Mouse (Mus musculus): ENCODE results near the gene Sept9. TPM values are rescaled to one million over a fixed set of nuclear protein-coding genes. Genes with fewer than 3 reads are reported as not detected.

The Sept9 gene
- total RNA-seq, 2 experiments from 2014 or later, result 65.0 to 69.0 TPM

DNA sequence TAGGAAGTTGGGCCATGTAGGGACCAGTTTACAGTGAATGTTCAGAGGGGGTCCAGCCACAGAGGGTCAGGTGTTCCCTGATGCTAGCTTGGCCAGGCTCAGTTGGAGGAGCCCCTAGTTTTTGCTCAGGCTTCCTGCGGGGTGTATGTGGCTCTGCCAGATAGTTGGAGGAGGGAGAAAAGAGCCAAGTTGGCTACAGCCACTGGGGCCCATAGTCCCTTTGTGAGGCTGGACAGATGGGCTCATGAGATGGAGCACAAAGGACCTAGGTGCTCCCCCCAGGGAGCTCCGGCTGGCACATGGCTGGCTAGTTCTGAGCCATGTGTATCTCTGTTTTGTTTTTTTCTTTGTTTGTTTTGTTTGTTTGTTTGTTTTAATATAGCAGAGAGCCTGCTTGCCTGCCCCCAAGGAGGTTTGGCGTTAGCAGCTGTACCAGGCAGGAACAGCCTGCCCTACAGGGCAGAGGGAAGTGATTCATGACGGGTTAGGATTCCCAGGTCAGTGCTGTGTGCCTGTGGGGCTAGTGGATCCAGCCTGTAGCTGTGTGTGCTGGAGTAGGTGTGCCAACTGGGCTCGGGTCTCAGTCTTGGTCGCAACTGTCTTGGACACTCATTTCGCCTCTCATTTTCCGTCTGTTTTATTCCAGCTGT lies 69.7 kb downstream of the Sept9 start:
- no peak for DNase-seq (ENCODE audit: extremely low spot score in 1 of 2, low spot score in 2 of 2)
- intact Hi-C loops (cut with DNase I), result no loop called here

DNA sequence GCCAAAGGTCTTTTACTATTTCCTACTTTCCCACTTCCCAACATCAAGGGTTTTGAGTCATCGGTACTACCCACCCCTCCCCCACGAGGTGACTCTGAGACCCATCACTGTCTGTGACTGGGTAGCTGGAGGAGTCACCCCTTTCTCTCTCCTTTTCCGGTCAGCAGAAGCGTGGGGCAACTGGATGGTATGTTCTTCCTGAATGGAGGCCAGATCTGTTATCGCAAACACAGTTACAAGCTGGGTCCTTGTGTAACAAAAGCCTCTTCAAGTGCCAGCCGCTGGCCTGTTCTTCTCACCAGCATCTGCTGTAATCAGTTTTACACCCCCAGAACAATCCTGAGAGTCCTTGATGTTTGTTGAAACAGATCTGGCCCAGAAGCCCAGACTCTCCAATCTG lies 70.5 kb downstream of the Sept9 start:
- intact Hi-C loops (cut with DNase I), result no loop called here

DNA sequence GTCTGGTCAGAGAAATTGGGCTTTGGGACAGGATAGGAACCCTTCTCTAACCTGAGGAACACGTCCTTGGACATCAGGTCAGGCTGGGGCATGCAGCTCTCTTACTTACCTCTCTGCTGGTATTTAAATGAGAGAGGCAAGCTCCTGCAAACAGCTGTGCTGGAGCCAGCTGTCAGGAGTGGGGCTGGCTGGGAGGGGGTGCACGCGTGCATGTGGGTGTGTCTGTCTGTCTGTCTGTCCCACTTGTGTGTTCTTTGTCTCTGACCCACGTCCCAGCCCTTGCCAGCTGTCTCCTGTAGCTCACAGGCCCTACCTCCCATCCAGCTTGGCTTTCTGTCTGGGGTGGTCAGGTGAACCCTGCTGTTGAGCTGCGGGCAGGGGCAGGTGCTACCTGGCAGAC lies 75.5 kb downstream of the Sept9 start:
- DNase-seq (ENCODE audit: extremely low spot score in 1 of 2, low spot score in 2 of 2), result no peak
- intact Hi-C loops (cut with DNase I), result no loop called here

More for the DNA sequence above, 70.5 kb downstream of the Sept9 start:
- no peak for DNase-seq (ENCODE audit: extremely low spot score in 1 of 2, low spot score in 2 of 2)

DNA sequence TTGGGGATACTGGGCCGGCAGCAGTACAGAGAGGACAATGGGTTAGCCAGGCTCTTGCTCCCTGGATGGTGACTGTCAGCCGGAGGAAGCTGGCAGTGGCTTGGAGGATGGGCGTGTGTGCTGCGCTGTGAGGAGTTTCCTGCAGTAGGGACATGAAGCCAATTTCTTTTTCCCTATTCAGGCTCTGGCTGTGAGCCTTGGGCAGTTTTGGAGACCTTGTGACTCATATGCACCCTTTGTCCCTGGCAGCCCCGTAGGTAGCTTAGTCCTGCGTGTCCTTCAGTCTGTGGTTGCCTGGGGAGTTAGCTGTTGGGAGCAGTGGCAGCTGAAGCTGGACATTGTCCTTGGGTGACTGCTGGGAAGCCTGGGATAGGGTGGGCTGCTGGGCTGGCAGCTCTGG lies 76.5 kb downstream of the Sept9 start:
- DNase-seq (ENCODE audit: extremely low spot score in 1 of 2, low spot score in 2 of 2), result peak in 1 of 2 experiments; percentile 32
- intact Hi-C loops (cut with DNase I), result no loop called here

DNA sequence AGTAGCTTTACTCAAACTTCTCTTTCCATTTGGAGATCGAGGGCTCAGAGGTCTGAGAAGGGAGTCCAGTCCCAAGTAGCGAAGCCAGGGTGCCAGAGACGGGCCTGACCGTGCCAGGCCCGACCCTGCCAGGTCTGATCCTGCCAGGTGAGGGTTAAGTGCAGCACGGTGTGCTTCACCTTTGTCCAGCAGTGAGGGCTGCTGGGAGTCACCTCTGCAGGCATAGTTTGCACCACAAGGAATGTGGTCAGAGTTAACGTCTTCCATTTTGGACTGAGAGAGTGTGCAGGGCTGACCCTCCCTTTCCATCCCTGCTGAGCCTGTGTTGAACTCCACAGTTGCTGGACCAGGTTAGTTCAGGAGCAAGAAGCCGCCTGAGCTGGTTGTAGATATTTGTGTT lies 77.5 kb downstream of the Sept9 start:
- intact Hi-C loops (cut with DNase I), result no loop called here
- DNase-seq (ENCODE audit: extremely low spot score in 1 of 2, low spot score in 2 of 2), result no peak

DNA sequence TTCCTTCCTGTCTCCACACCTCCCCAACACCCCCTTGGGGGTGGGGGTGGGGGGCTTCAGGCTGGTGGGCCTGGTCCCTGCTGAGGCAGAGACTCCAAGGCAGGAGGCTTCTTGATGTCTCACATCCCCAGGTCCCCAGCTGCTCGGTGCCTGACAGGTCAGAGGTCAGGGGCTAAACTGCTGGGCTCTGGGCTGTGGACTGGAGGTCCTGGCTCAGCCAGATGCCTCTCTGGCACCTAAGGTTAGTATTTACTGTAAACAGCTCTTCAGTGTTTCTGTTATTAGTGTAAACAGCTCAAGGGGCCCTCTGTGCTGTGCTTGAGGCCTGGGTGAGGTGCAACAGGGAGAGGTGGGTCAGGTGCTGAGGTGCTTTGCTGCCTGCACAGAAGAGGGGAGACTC lies 78.7 kb downstream of the Sept9 start:
- DNase-seq (ENCODE audit: extremely low spot score in 1 of 2, low spot score in 2 of 2), result no peak
- intact Hi-C loops (cut with DNase I), result no loop called here

DNA sequence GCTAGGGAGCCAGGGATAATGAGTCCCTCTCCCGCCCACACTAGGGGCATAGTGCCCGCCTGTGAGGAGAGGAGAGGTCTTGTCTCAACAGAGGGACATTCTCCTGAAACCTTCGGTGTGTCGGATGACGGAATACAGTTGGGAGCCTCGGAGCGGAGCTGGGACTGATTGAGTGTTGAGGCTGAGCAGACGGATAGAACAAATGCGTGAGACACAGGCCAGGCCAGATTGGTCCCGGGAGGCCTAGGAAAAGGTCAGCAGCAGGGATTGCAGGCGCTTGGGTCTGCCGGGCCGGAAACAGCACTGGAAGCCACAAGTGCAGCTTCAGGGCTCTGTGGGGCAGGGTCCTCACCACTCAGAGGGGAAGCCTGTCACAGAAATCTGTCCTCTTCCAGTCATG lies 79.1 kb downstream of the Sept9 start:
- DNase-seq (ENCODE audit: extremely low spot score in 1 of 2, low spot score in 2 of 2), result no peak
- intact Hi-C loops (cut with DNase I), result no loop called here

DNA sequence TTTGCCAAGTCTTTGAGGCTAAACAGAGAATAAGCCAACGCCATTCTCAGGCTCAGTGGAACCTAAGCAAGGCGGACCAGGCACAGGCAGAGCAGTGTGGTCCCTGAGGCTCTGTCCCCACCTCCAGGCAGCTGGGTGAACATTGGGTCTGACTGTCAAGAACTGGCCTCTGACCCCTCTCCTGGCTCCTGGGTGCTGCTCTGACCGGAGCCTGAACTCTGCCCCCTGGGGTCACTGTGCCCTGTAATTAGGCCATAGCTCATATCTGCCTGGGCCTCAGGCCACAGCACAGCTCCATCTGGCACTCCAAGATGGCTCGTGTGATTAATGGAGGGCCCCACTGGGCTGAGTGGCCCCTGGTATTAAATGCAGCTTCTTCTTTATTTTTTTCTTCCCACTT lies 80.5 kb downstream of the Sept9 start:
- intact Hi-C loops (cut with DNase I), result no loop called here
- DNase-seq (ENCODE audit: extremely low spot score in 1 of 2, low spot score in 2 of 2), result no peak

DNA sequence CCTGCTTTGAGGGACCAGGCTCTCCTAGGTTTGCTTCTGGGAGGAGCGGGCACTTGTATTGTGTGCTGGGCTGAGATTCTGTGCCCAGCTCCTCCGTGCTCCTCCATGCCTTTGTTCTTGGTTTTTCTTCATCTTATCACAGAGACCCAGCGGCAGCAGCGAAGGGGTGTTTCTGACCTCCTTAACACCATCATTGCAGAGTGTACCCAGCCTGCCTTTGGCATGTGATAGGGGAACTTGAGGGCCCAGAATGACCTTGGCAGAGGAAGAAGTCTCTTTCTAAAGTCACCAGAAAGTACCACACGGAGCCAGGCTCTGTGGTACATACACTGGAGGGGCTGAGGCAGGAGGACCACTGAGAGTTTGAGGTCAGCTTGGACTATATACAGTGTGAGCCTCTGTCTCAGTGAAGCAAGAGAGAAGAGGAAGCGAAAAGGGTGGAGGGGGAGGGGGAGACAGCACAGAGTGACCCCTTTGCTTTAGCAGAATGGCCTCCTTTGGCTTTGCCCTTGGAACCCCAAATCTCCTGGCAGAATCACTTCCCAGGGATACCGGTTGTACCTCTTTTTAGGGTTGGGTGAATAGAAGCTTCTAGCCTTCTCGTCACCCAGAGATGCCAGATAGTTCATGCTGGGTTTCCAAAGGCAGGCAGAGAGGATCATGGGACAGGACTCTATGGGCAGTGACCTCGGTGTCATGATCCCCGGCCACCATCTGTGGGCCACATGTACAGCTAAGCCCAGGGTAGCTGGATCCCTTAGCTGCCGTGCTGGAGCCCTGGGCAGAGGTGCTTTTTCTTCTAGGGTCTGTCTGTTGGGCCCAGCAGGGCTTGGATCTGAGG lies 83.8 kb downstream of the Sept9 start:
- no peak for DNase-seq (ENCODE audit: extremely low spot score in 1 of 2, low spot score in 2 of 2)
- intact Hi-C loops (cut with DNase I), result no loop called here

DNA sequence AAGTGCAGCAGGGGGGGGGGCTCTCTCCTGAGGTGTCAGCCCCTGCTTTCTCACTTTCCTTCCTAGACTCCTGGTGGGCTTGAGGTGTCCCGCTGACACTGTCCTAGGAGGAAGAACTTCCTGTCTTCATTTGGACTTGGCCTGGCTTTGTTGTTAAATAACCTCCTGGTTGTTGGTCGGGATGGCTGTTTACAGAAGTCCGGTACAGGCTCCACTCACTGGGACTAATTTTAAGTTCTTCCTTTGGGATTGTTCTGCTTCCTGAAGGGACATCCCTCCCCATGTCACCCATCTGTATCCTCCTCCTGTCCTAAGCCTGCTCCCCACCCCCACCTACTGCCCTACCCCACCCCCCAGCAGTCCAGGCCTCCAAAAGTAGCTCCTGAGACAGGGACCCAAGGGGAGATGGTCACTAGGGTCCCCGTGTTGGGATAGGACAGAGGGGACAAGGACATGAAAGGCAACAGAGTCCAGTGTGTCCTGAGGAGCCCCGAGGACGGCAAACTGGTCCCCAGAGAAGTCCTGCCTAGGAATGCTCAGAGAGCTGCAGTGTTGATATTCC lies 84.5 kb downstream of the Sept9 start:
- DNase-seq (ENCODE audit: extremely low spot score in 1 of 2, low spot score in 2 of 2), result no peak
- intact Hi-C loops (cut with DNase I), result no loop called here

DNA sequence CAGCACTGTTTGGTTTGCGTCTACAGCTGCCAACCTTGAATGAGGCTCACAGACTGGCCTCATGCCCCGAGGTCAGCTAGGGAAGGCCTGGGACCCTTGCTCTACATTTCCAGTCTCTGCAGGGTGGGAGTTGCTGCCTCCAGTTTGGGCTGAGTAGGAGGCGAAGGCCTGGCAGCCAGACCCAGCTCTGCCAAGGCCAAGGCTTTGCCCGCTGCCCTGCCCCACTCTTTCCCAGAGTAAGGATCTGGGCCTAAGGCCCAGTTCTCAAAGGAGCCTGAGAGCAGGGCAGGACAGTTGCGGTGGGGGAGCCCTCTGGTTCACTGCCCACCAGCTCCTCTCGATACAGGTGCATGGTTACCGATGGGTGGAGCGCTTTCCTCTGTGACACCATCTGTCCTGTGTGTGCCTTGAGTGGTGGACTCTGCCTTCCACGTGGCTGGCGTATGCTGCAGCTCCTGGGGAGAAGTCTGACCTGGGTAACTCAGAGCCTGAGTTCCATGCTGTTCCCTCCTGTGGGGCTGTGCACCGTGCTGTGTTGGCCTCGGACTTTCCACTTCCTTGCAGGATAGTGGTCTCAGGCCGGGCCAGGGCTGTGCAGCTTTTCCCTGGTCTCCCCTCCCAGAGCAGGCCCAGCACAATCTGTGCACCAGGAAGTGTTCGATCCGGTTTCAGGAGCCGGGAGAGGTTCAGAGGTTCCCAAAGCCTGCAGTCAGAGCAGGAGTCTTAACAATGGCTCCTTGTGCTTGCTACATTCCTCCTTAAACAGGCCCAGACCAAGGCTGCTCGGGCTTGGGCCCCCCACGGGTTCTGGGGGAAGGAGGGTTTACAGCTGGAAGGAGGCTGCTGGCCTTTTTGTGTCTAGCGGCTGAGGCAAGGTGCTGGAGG lies 85.5 kb downstream of the Sept9 start:
- no peak for DNase-seq (ENCODE audit: extremely low spot score in 1 of 2, low spot score in 2 of 2)
- intact Hi-C loops (cut with DNase I), result no loop called here

DNA sequence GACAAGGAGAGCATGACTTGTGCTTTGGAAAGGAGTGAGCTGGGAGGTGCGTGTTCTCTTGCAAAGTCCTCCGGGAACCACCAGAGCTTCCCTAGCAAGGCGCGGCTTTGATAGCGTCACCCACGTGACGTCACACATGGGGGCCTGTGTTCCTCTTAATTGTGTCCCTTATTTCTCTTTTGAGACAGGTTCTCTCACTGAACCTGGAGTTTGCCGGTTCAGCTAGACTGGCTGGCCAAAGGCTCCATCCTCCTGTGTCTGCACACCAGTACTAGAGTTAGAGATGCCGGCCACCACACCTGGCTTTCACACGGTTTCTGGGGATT lies 86.1 kb downstream of the Sept9 start:
- intact Hi-C loops (cut with DNase I), result no loop called here
- no peak for DNase-seq (ENCODE audit: extremely low spot score in 1 of 2, low spot score in 2 of 2)

DNA sequence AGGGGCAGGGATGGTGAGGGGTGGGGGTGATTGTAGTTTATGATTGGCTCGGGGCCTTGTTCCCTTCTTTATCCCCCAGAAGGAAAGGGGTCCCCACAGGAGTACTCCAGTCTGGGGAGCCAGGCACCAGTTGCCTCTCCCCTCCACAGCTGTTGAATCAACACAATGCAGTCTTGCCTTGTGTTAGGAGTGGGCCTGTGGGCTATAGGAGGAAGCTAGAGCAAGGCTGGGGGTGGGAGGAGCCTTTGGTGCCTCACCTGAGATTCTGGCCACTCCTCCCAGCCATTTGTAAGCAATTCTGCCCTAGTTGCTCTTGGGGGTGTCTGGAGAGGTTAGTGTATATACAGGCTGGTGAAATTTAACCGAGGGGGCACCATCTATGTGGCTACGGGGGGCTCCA lies 88.3 kb downstream of the Sept9 start:
- no peak for DNase-seq (ENCODE audit: extremely low spot score in 1 of 2, low spot score in 2 of 2)
- intact Hi-C loops (cut with DNase I), result no loop called here

DNA sequence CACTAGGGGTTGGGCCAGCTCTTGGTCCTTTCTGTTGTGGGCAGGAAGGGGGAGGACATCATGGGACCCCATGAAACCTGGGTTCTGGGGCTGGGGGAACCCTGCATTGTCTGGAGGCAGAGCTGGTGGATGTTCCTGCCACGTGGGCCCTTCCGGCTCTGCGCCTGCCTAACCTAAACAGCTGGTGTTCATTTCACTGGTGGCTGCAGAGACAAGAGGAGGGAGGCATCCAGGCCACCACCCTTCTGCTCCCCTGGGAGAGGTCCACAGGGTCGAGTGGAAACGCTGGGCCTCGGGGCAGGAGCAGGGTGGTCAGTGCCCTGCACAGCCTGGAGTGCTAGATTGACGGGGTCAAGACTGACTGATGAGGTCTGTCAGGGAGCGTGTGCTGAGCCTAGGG lies 89.3 kb downstream of the Sept9 start:
- no peak for DNase-seq (ENCODE audit: extremely low spot score in 1 of 2, low spot score in 2 of 2)
- intact Hi-C loops (cut with DNase I), result no loop called here

DNA sequence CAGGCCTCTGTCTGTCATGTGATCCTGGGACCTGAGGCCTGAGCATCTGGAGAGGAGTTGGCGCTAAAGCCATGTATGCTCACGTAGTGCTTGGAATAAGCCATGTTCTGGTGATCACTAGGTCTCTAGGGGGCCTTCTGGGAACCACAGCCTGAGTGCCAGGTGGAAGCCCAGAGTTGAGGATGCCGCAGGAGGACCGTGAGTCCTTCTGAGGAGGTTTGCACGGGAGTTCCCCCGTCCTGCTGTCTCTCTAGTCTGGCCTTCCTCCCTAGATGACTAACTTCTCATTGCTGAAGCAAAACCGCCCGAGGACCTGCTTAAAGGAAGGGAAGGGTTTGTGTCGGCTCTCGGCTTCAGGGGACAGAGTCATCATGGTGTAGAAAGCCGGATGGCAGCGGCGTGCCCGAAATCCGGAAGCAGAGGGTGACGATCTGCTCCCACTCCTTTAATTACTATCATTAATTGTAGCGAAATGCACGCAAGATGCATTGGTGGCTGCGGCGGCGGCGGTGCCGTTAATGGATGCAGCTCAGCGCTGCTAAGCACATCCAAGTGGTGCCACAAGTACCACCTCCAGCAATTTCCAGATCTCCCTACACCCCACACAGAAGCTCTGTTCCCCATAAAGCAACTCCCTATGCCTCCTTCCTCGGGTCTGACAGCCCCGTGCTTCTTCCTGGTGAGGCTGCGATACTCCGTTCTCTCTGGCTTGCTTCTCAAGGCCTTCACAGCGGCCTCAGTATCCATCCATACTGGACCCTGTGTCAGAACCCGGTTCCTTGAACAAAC lies 92.0 kb downstream of the Sept9 start:
- intact Hi-C loops (cut with DNase I), result no loop called here
- DNase-seq (ENCODE audit: extremely low spot score in 1 of 2, low spot score in 2 of 2), result no peak

DNA sequence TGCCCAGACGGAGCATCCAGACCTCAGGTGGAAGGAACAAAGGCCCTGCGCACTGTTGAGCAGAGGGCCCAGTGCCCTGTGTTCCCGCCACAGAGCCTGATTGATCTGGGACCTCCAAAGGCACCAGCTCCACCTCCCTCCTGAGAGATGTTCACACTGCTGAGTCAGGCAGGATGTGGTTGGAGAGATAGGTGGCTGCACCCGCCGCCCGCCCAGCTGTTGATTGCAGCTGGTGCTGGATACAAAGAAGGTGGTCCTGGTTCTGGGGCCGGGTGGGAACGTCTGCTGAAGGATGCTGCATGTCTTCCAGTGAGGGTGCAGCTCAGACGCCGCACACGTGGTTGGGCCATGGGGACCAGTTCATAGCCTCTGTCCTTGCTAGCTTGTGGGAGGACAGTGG lies 93.0 kb downstream of the Sept9 start:
- no peak for DNase-seq (ENCODE audit: extremely low spot score in 1 of 2, low spot score in 2 of 2)
- intact Hi-C loops (cut with DNase I), result no loop called here

DNA sequence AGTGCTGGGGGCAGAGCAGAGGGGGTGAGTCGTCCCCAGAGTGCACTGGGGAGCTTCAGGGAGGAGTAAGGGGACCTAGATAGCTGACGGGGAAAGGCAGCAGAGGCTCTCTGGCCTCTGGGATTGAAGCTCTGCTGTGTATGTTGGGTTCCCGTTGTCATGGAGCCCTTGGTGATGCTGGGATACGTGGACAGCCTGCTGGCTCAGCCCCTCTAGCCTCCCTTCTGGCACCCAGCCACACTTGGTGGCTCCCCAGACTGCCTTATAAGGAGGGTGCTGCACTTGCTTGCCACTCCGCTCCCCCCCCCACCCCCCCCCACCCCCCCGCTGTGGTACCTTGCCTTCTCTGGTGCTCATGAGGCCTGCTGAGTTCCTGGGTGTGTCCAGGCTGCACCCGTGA lies 95.8 kb downstream of the Sept9 start:
- peak in 1 of 2 experiments; percentile 75 for DNase-seq (ENCODE audit: extremely low spot score in 1 of 2, low spot score in 2 of 2)
- intact Hi-C loops (cut with DNase I), result no loop called here

DNA sequence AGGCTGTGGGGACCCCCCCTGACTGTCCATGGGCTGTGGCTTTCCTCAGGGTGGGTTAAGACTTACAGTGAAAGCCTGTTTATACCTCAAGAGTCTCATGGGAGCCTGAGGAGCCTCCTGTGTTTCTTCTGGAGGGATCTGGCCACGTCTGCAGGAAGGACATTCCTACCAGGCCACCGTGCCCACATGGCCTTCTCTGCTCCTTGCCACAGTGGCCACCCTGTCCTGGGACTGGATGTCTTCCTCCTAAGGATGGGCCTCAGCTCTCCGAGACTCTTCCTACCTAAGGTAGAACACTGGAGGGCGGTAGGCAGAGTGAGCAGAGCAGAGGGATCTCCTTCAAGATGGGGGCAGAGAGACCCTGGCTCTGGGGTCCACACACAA lies 96.6 kb downstream of the Sept9 start:
- DNase-seq (ENCODE audit: extremely low spot score in 1 of 2, low spot score in 2 of 2), result no peak
- intact Hi-C loops (cut with DNase I), result no loop called here

Data from left cerebral cortex, postnatal 10 days (tissue).